Mouse (Mus musculus): ENCODE data around the gene Dkk2.

DNA sequence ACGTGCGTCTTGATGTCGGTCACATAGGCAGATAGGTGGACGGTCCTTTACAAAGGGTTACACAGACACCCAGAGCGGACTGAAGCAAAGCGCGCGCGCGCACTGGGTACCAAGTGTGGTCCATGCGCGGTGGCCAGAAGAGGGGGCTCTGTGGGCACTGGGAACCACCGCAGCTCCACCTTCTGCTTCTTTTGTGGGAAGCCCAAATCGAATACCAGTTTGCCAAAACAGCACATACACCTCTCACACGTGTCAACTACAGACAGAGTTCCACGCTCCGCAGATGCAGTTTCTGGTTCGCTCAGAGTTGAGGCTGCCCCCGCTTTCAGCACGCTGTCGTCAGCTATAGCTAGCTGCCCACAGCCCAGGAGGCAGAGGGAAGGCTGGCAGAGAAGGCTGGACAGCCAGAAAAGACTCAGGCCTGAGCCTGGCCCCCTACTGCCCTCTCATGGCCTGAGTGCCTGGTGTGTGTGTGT, 2.0 kb downstream of the Dkk2 start:
- no peak for TF ChIP-seq POLR2A (IDR thresholded peaks at IDR 0.05; ENCODE audit: borderline replicate concordance, control insufficient read depth, low read depth, low read length)
- no peak for TF ChIP-seq CTCF (IDR thresholded peaks at IDR 0.05; ENCODE audit: control insufficient read depth, insufficient read depth, low read length)

Measured in bone marrow, adult 2 months (tissue).